Mouse (Mus musculus) forebrain, embryonic 16.5 days (tissue): ENCODE results near the gene Toporsl. TPM values are rescaled to one million over a fixed set of nuclear protein-coding genes. Genes with fewer than 3 reads are reported as not detected.

ENCODE experiments used
- ATAC-seq: fragments of 200-750 bp; cut with Nextera tagmentation; 2 replicates; pipeline ENCODE4 v1.8.0; 2017; ENCODE audit warnings: mild to moderate bottlenecking, moderate library complexity
- H3K27ac ChIP-seq: fragments of 300-500 bp; sonication (generic); 2 replicates; pipeline ENCODE4 v1.5.1; 2014; ENCODE audit warnings: low read length, control low read depth
- H3K27me3 ChIP-seq: fragments of 300-500 bp; sonication (generic); replicated peaks from 2 replicates; pipeline ENCODE4 v1.6.1; 2014; ENCODE audit warnings: low read length; ENCODE audit not compliant: control insufficient read depth, insufficient read depth
- H3K36me3 ChIP-seq: fragments of 300-500 bp; sonication (generic); 2 replicates; pipeline ENCODE4 v1.6.1; 2014; ENCODE audit not compliant: control insufficient read depth, insufficient read depth
- H3K4me1 ChIP-seq: fragments of 300-500 bp; sonication (generic); replicated peaks from 2 replicates; pipeline ENCODE4 v1.6.1; 2014; ENCODE audit warnings: low read length; ENCODE audit not compliant: control insufficient read depth, insufficient read depth
- H3K4me2 ChIP-seq: fragments of 300-500 bp; sonication (generic); 2 replicates; pipeline ENCODE4 v1.6.1; 2014; ENCODE audit warnings: mild to moderate bottlenecking, low read length, control low read depth
- H3K4me3 ChIP-seq: fragments of 300-500 bp; sonication (generic); replicated peaks from 2 replicates; pipeline ENCODE4 v1.5.1; 2014; ENCODE audit warnings: mild to moderate bottlenecking, low read length, control low read depth
- H3K9ac ChIP-seq: fragments of 300-500 bp; sonication (generic); replicated peaks from 2 replicates; pipeline ENCODE4 v1.6.1; 2014; ENCODE audit warnings: low read depth, low read length, control low read depth
- H3K9me3 ChIP-seq: fragments of 300-500 bp; sonication (generic); 2 replicates; pipeline ENCODE4 v1.6.1; 2016; ENCODE audit warnings: low read length; ENCODE audit not compliant: control insufficient read depth
- WGBS: fragments of 180-500 bp; shearing (Covaris S2); extraction: QIAGEN DNeasy Blood & Tissue Kit; methylation state at CpG from one replicate; pipeline ENCODE4 v1.1.7; 2014; 5-methylcytosine and 5-hydroxymethylcytosine counted together
- polyA plus RNA-seq: library from polyadenylated mRNA; unstranded; fragments of >200 nt; fragmentation: Nextera tagmentation; extraction: Ambion mirVana; gene quantifications from 2 replicates; pipeline ENCODE4 v1.2.1, GENCODE M21; 2015

Toporsl gene
- not detected in 2 replicates for polyA plus RNA-seq

- Histone ChIP-seq H3K36me3 (no peaks in the 10 kb centered on the region), H3K4me1 (0 out of 2 replicates have a peak, but pooled peaks cover 4% of the 10 kb centered on the region), H3K4me3 (no peak within 1 kb of the TSS), H3K27me3 (no peaks in the 10 kb centered on the region), H3K9ac (no peak within 1 kb of the TSS), H3K4me2 (no peak within 1 kb of the TSS), H3K27ac (no peak within 1 kb of the TSS), H3K9me3 (no peaks in the 10 kb centered on the region)
- 82% methylated on average over 2 of the region's 2 CpGs for WGBS
- ATAC-seq: no peak
Measured at GRCm38 (mm10) chr4:52595927-52596326, at the start of gene Toporsl. Gene Toporsl, plus strand, starts transcription at chr4:52596274.

DNA sequence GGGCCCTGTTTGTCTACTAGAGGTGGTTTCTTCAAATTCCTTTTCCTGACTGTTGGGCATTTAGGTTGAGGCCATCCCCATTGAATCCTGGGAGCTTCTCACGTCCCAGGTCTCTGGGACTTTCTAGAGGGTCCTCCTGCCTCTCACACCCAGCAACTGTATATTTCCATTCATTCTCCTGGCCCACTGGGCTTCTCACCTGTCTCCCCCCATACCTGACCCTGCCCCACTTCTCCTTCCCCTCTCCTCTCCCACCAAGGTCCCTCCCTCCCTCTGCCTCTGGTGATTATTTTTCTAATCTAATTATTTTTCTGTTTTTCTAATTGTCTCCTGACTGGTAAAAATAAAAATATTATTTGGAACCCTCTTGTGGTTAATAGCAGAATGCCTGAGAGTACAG, 38.4 kb upstream of the Toporsl start:
- 57% methylated on average over 1 of the region's 1 CpGs for WGBS
- H3K27me3 ChIP-seq: no peaks in the 10 kb centered on the region
- H3K36me3 ChIP-seq: no peaks in the 10 kb centered on the region
- H3K4me1 ChIP-seq: no peaks in the 10 kb centered on the region
- H3K9me3 ChIP-seq: no peaks in the 10 kb centered on the region
- no peak overlapping the region for H3K4me2 ChIP-seq
- no peak overlapping the region for H3K4me3 ChIP-seq
- no peak for ATAC-seq
- H3K27ac ChIP-seq: no peak overlapping the region
- no peak overlapping the region for H3K9ac ChIP-seq

DNA sequence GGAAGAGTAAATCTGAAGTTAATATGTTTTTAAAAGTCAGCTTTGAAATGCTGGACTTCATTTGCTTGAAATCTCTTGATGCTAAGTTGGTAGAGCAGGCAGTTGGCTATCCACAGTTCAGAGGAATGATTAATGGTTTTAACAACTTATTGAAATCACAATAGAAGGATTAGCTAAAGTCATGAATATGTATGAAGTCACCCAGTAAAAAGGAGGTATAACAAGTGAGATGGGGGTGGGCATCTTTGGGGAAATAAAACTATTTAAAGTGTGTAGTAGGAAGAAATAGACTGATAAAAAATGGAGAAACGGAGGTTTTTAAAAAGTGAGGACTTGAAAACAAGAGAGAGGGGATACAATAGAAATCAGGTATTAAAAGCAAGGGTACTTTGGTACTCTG, 38.0 kb upstream of the Toporsl start:
- 4% methylated on average over 1 of the region's 1 CpGs for WGBS
- H3K4me3 ChIP-seq: no peak overlapping the region
- peak; percentile 31; the same call in 1 of the 2 replicates for ATAC-seq
- no peak overlapping the region for H3K9ac ChIP-seq
- H3K4me1 ChIP-seq: no peaks in the 10 kb centered on the region
- H3K27ac ChIP-seq: no peak overlapping the region
- no peak overlapping the region for H3K4me2 ChIP-seq
- no peaks in the 10 kb centered on the region for H3K9me3 ChIP-seq
- no peaks in the 10 kb centered on the region for H3K36me3 ChIP-seq
- H3K27me3 ChIP-seq: no peaks in the 10 kb centered on the region

DNA sequence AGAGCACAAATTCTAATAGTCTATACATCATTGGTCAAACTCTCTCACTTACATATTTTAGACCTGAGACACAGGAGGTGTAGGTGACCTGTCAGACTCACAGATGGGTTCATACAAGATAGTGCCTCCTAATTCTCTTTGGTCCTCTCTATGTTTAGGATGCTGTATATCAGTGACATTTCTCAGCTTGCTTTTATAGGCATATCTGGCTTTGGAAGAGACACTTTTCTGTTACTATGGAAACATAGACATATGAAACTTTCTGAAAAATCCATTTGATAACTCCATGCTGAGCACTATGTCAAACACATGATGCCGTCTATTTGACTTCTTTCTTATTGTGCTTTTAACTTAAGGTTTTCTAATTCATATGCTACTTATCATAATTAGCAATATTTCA, 32.2 kb upstream of the Toporsl start:
- H3K9ac ChIP-seq: no peak overlapping the region
- H3K4me2 ChIP-seq: no peak overlapping the region
- 83% methylated on average over 1 of the region's 1 CpGs for WGBS
- no peaks in the 10 kb centered on the region for H3K9me3 ChIP-seq
- no peak; the same call in 1 of the 2 replicates for ATAC-seq
- no peak overlapping the region for H3K27ac ChIP-seq
- no peak overlapping the region for H3K4me3 ChIP-seq
- no peaks in the 10 kb centered on the region for H3K36me3 ChIP-seq
- no peaks in the 10 kb centered on the region for H3K27me3 ChIP-seq
- H3K4me1 ChIP-seq: no peaks in the 10 kb centered on the region

DNA sequence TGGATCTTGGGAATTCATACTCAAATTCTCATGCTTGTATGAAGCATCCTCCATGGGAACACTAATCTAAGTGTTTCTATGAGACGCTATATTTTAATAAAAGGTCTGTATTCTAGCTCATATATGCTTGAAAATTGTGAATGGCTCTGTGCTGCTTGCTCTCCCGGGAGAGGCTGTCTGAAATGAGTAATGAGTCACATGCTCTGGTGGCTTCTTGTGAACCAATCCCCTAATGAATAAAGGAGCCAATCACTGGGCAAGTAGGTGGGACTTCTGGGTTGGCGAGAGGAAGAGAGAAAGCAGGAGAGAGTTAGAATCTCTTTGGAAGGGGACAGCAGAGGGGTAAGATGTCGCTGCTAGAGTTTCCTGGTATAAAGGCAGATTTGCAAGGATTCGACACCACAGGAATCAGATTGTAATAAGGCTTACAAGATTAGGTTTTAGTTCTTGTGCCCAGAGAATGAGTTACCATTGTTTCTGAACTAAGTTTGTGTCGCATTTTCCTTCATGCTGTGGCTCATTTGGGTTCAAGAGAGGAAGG, 9.8 kb upstream of the Toporsl start:
- WGBS: 72% methylated on average over 6 of the region's 6 CpGs
- H3K27me3 ChIP-seq: no peaks in the 10 kb centered on the region
- ATAC-seq: no peak

DNA sequence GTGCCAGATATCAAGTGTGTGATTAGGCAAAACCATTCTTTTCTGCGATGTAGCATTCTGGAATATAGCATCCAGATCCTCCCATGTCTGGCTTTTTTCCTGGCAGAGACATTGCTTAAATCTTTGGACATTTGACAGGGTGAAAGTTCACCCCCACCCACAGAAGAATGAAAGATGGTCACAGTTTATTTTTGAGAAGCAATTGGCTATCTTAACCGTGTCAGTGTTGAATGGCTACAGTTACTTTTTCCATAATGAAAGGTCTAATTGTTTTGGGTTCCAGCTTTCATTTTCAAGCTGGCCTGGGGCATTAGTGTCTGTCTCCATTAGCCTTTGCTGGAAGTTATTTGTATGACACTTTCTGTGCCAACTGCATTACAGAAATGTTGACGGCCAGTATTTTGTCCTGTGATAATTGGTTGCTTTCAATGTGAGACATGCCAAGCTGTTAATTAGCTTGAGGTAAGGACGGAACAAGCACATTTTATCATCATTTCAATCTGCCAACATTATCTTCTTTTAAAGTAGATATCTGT, 2.2 kb upstream of the Toporsl start:
- H3K4me1 ChIP-seq: 0 out of 2 replicates have a peak, but pooled peaks cover 4% of the 10 kb centered on the region
- H3K9me3 ChIP-seq: no peaks in the 10 kb centered on the region
- no peak overlapping the region for H3K27ac ChIP-seq
- no peaks in the 10 kb centered on the region for H3K27me3 ChIP-seq
- ATAC-seq: peak; percentile 59
- no peak overlapping the region for H3K4me2 ChIP-seq
- WGBS: 25% methylated on average over 4 of the region's 4 CpGs
- H3K9ac ChIP-seq: no peak overlapping the region
- H3K36me3 ChIP-seq: no peaks in the 10 kb centered on the region
- H3K4me3 ChIP-seq: no peak overlapping the region

More for the DNA sequence above, 9.8 kb upstream of the Toporsl start:
- H3K4me2 ChIP-seq: no peak overlapping the region
- H3K9ac ChIP-seq: no peak overlapping the region
- no peaks in the 10 kb centered on the region for H3K4me1 ChIP-seq
- no peaks in the 10 kb centered on the region for H3K9me3 ChIP-seq
- no peak overlapping the region for H3K27ac ChIP-seq
- no peaks in the 10 kb centered on the region for H3K36me3 ChIP-seq
- H3K4me3 ChIP-seq: no peak overlapping the region

GRCm38 (mm10) chr4:52594632-52595031, 1.4 kb upstream of the Toporsl start:
- H3K27me3 ChIP-seq: no peaks in the 10 kb centered on the region
- H3K9me3 ChIP-seq: no peaks in the 10 kb centered on the region
- 90% methylated on average over 13 of the region's 13 CpGs for WGBS
- no peak overlapping the region for H3K4me2 ChIP-seq
- H3K36me3 ChIP-seq: no peaks in the 10 kb centered on the region
- H3K4me1 ChIP-seq: 0 out of 2 replicates have a peak, but pooled peaks cover 4% of the 10 kb centered on the region
- no peak overlapping the region for H3K27ac ChIP-seq
- H3K4me3 ChIP-seq: no peak overlapping the region
- no peak overlapping the region for H3K9ac ChIP-seq
- ATAC-seq: no peak

GRCm38 (mm10) chr4:52598180-52598881, 2.3 kb downstream of the Toporsl start:
- WGBS: 36% methylated on average over 7 of the region's 7 CpGs

DNA sequence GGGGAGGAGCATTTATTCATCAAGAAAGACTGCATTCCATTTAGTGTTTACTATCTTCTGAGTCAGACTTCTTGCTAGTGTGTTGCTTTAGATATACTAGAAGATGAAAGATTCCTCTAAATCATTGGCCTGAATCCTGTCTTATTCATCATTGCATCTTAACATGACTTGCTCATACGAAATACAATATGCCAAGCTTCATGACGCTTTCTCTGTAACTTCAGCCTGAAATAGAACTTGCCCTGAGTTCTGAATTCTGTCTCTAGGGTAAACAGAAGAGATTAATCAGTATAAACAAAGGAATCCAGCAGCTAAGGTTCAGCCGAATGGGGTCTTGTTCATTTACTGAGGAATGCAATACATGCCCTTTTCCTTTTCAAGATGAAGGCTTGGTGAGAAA, 10.8 kb downstream of the Toporsl start:
- Histone ChIP-seq H3K9me3 (no peaks in the 10 kb centered on the region), H3K9ac (no peak overlapping the region), H3K4me2 (no peak overlapping the region), H3K4me3 (no peak overlapping the region), H3K27ac (no peak overlapping the region), H3K27me3 (no peaks in the 10 kb centered on the region), H3K4me1 (no peaks in the 10 kb centered on the region), H3K36me3 (no peaks in the 10 kb centered on the region)
- ATAC-seq: no peak
- 52% methylated on average over 3 of the region's 3 CpGs for WGBS

More at GRCm38 (mm10) chr4:52598180-52598881, 2.3 kb downstream of the Toporsl start:
- Histone ChIP-seq H3K9me3 (no peaks in the 10 kb centered on the region), H3K4me1 (0 out of 2 replicates have a peak, but pooled peaks cover 4% of the 10 kb centered on the region), H3K36me3 (no peaks in the 10 kb centered on the region), H3K27me3 (no peaks in the 10 kb centered on the region), H3K4me3 (no peak overlapping the region), H3K9ac (no peak overlapping the region), H3K27ac (no peak overlapping the region), H3K4me2 (no peak overlapping the region)
- ATAC-seq: peak; percentile 87
